Mouse (Mus musculus) kidney, postnatal 0 days (tissue): ENCODE results near the gene Dpysl5. TPM values are rescaled to one million over a fixed set of nuclear protein-coding genes. Genes with fewer than 3 reads are reported as not detected.

Source experiments
- ATAC-seq: fragments of 200-750 bp; cut with Nextera tagmentation; replicated peaks from 2 replicates; pipeline ENCODE4 v1.8.0; 2017; ENCODE audit warnings: low read depth, moderate number of reproducible peaks, moderate TSS enrichment, moderate library complexity; ENCODE audit not compliant: low FRiP score
- DNase-seq: peaks from one replicate; pipeline ENCODE4 v3.0.0-alpha.2; 2016; ENCODE audit warnings: low spot score
- H3K27ac ChIP-seq: fragments of 300-500 bp; sonication (generic); 2 replicates; pipeline ENCODE4 v1.5.1; 2014; ENCODE audit warnings: mild to moderate bottlenecking
- H3K27me3 ChIP-seq: fragments of 300-500 bp; sonication (generic); 2 replicates; pipeline ENCODE4 v1.6.1; 2014; ENCODE audit warnings: low read length, mixed read lengths; ENCODE audit not compliant: insufficient read depth
- H3K36me3 ChIP-seq: fragments of 300-500 bp; sonication (generic); 2 replicates; pipeline ENCODE4 v1.6.1; 2014; ENCODE audit warnings: low read length, mixed read lengths; ENCODE audit not compliant: insufficient read depth
- H3K4me1 ChIP-seq: fragments of 300-500 bp; sonication (generic); replicated peaks from 2 replicates; pipeline ENCODE4 v1.6.1; 2014; ENCODE audit warnings: antibody characterized with exemption, low read length, mixed read lengths; ENCODE audit not compliant: insufficient read depth
- H3K4me2 ChIP-seq: fragments of 300-500 bp; sonication (generic); 2 replicates; pipeline ENCODE4 v1.6.1; 2014; ENCODE audit warnings: mild to moderate bottlenecking, low read length, moderate library complexity, mixed read lengths
- H3K4me3 ChIP-seq: fragments of 300-500 bp; sonication (generic); replicated peaks from 2 replicates; pipeline ENCODE4 v1.5.1; 2014; ENCODE audit warnings: low read depth, low read length
- H3K9ac ChIP-seq: fragments of 300-500 bp; sonication (generic); 2 replicates; pipeline ENCODE4 v1.6.1; 2014; ENCODE audit warnings: low read depth, low read length
- H3K9me3 ChIP-seq: fragments of 300-500 bp; sonication (generic); replicated peaks from 2 replicates; pipeline ENCODE4 v1.6.1; 2016; ENCODE audit warnings: low read length, inconsistent platforms, mixed read lengths
- CTCF ChIP-seq: IDR thresholded peaks from 2 replicates; pipeline ENCODE4 v1.5.1; 2016; ENCODE audit warnings: antibody characterized with exemption, low read depth, mild to moderate bottlenecking, moderate library complexity
- WGBS: fragments of 180-500 bp; shearing (Covaris S2); extraction: QIAGEN DNeasy Blood & Tissue Kit; methylation state at CpG from one replicate; pipeline ENCODE4 v1.1.7; 2014; 5-methylcytosine and 5-hydroxymethylcytosine counted together
- polyA plus RNA-seq: library from polyadenylated mRNA; unstranded; fragments of >200 nt; fragmentation: Nextera tagmentation; extraction: Ambion mirVana; gene quantifications from 2 replicates; pipeline ENCODE4 v1.2.1, GENCODE M21; 2015

Gene Dpysl5
- polyA plus RNA-seq, 1 experiment from 2014 or later = 2.1 TPM

DNA sequence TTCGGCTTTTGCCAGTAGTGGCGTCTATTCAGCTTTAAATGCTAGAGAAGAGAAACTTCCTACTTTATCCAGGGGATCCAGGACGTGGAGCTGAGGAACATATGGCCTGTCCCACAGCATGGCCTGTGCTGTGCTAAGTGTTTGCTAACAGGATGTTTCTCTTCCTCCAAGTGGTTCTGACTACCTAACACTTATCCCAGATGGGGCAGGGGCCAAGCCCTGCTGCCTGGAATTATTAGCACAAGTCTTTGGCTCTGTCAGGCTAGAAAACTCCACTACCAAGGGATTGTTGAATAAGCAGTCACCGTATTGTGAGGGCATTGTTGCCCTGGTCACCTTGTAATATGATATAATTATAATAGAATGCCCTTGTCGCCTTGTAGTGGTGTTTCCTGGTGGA, 111.3 kb downstream of the Dpysl5 start:
- WGBS = 73% methylated on average over 5 of the region's 5 CpGs
- no peak for TF ChIP-seq CTCF
- no peaks in the 10 kb centered on the region for H3K9me3 ChIP-seq
- ATAC-seq (no peak), DNase-seq (no peak)
- H3K4me3 ChIP-seq = no peak overlapping the region
- H3K9ac ChIP-seq = no peak overlapping the region
- H3K4me2 ChIP-seq = no peak overlapping the region
- H3K4me1 ChIP-seq = no peaks in the 10 kb centered on the region
- H3K27me3 ChIP-seq = no peaks in the 10 kb centered on the region
- H3K27ac ChIP-seq = no peak overlapping the region
- no peaks in the 10 kb centered on the region for H3K36me3 ChIP-seq

DNA sequence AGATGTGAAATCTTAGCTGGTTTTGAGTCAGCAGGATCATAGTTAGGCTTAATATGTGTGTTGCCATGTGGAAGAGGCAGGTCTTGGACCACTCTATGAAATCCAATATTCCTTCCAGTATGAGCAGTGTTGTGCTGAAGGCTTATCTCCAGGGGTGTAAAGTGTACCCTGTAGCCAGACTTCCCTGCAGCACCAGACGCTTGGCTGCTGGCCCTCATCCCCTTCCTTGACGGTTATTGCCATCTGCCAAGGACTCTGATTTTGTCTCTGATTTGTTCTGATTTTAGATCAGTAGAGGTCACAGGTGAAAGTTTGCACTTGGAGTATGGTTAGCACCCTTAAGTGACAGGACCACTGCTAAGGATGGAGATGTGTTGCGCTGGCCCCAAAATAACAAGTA, 111.7 kb downstream of the Dpysl5 start:
- DNase-seq = no peak
- ATAC-seq = no peak
- 83% methylated on average over 3 of the region's 3 CpGs for WGBS
- Histone ChIP-seq H3K9me3 (no peaks in the 10 kb centered on the region), H3K4me1 (no peaks in the 10 kb centered on the region), H3K27me3 (no peaks in the 10 kb centered on the region), H3K9ac (no peak overlapping the region), H3K4me2 (no peak overlapping the region), H3K27ac (no peak overlapping the region), H3K4me3 (no peak overlapping the region), H3K36me3 (no peaks in the 10 kb centered on the region)
- TF ChIP-seq CTCF = no peak

DNA sequence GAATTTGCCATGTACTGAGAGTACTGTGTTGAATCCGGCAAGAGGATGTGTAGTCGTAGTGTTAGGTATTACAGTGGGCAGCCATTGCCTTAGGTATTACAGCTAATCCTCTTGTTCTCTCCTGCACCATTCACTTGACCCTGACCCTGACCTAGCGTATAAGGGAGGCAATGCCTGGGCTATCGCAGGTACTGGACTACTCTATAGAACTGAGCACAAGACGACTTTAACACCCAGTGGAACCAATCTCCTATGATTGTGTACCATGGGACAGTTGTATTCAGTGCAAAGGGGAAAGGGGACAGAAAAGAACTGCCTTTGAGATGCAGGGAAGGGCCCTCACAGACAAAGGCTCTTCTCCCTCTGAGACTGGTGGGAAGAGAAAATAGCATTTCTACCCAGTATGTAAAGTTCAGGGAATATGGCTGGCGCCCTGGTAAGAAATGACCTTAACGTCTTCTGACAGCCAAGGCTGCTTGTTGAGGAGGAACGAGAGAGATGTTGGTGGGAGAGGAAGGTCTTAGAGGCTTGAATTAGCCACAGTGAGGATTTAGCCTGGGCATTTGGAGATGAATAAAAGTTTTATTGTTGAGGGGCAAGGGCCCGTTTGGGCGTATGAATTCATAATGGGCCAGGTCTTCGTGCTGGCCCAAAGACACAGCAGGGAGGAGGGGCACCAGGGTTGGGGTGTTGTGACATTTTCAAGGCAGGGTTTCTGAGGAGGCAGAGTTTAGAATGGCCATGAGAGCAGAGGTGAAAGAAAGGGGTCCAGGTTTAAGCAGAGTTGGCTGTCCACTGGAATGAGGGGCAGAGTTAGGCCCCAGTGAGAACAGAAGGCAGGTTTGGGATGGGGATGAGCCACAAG, 113.0 kb downstream of the Dpysl5 start:
- Histone ChIP-seq H3K4me3 (no peak overlapping the region), H3K4me1 (no peaks in the 10 kb centered on the region), H3K27me3 (no peaks in the 10 kb centered on the region), H3K4me2 (no peak overlapping the region), H3K36me3 (no peaks in the 10 kb centered on the region), H3K9me3 (no peaks in the 10 kb centered on the region), H3K9ac (no peak overlapping the region), H3K27ac (no peak overlapping the region)
- no peak for DNase-seq
- ATAC-seq = no peak
- 90% methylated on average over 11 of the region's 11 CpGs for WGBS
- no peak for TF ChIP-seq CTCF

DNA sequence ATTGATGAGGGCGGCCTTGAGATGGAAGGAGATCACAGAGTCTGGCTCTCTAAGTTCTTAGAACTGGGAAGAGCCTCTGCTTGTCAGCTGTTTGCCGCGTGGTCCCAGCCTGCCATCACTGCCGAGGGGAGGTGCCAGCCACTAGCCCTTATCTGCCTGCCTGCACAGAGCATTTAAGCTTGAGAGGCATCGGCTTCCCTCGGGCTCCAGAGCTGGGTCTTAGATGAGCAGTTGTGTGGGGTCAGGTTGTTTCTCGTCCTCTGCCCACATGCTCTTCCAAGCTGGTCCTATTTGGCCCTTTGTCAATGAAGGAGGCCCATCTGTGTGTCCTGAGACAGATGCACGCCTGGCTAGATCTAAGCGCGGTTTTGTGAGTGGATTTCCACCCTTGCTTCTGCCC, 113.8 kb downstream of the Dpysl5 start:
- Histone ChIP-seq H3K27me3 (no peaks in the 10 kb centered on the region), H3K36me3 (no peaks in the 10 kb centered on the region), H3K9me3 (no peaks in the 10 kb centered on the region), H3K4me1 (no peaks in the 10 kb centered on the region), H3K4me3 (no peak overlapping the region), H3K9ac (no peak overlapping the region), H3K27ac (no peak overlapping the region), H3K4me2 (no peak overlapping the region)
- no peak for ATAC-seq
- DNase-seq = no peak
- no peak for TF ChIP-seq CTCF
- WGBS = 62% methylated on average over 10 of the region's 10 CpGs

DNA sequence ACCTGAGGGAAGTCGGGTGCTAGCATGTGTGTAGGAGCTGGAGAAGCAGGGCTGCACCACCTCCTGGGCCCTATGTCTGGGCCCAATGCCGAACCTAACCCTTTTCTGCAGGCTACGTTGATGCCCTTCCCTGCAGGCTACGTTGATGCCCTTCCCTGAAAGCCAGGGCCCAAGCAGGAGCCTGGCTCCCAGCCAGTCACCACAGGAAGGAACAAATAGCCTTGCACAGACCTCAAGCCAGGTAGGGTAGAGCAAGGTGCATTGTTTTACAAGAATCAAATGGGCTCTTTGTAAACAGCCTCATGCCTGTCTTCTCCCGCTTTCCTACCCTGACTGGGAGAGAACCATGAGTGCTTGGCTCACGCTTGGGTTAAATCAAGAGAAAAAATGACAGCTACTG, 114.5 kb downstream of the Dpysl5 start:
- H3K4me1 ChIP-seq = no peaks in the 10 kb centered on the region
- ATAC-seq (no peak), DNase-seq (no peak)
- no peaks in the 10 kb centered on the region for H3K36me3 ChIP-seq
- TF ChIP-seq CTCF = no peak
- no peaks in the 10 kb centered on the region for H3K9me3 ChIP-seq
- no peak overlapping the region for H3K4me3 ChIP-seq
- WGBS = 74% methylated on average over 6 of the region's 6 CpGs
- H3K9ac ChIP-seq = no peak overlapping the region
- no peak overlapping the region for H3K27ac ChIP-seq
- no peak overlapping the region for H3K4me2 ChIP-seq
- no peaks in the 10 kb centered on the region for H3K27me3 ChIP-seq

GRCm38 (mm10) chr5:30833416-30833815, 122.1 kb downstream of the Dpysl5 start:
- Histone ChIP-seq H3K27ac (no peak overlapping the region), H3K4me2 (no peak overlapping the region), H3K4me3 (no peak overlapping the region), H3K4me1 (no peaks in the 10 kb centered on the region), H3K27me3 (no peaks in the 10 kb centered on the region), H3K9me3 (no peaks in the 10 kb centered on the region), H3K36me3 (no peaks in the 10 kb centered on the region), H3K9ac (no peak overlapping the region)
- TF ChIP-seq CTCF = no peak
- WGBS = 87% methylated on average over 3 of the region's 3 CpGs
- no peak for ATAC-seq
- no peak for DNase-seq

- 74% methylated on average over 2 of the region's 2 CpGs for WGBS
Measured at GRCm38 (mm10) chr5:30839731-30840130, 128.4 kb downstream of the Dpysl5 start.

More at GRCm38 (mm10) chr5:30839731-30840130, 128.4 kb downstream of the Dpysl5 start:
- TF ChIP-seq CTCF = no peak
- Histone ChIP-seq H3K27me3 (no peaks in the 10 kb centered on the region), H3K36me3 (no peaks in the 10 kb centered on the region), H3K4me1 (no peaks in the 10 kb centered on the region), H3K27ac (no peak overlapping the region), H3K4me3 (no peak overlapping the region), H3K9me3 (no peaks in the 10 kb centered on the region), H3K4me2 (no peak overlapping the region), H3K9ac (no peak overlapping the region)
- ATAC-seq (no peak), DNase-seq (no peak)
